Mouse (Mus musculus): ENCODE results near the gene Casp4. TPM values are rescaled to one million over a fixed set of nuclear protein-coding genes. Genes with fewer than 3 reads are reported as not detected.

Gene Casp4
- polyA plus RNA-seq, 1 experiment from 2014 or later, result 4.2 TPM

DNA sequence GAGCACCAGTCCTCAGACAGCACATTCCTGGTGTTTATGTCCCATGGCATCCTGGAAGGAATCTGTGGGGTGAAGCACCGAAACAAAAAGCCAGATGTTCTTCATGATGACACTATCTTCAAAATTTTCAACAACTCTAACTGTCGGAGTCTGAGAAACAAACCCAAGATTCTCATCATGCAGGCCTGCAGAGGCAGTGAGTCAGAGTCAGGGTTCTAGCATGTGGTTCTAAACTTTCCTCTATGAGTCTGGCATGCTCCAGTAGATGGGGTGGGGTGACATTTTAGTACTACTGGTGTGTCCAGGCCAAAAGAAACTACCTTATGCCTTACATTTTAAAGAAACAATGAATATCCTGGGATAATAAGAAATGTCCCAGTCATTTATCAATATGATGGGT, 45.0 kb downstream of the Casp4 start:
- Histone ChIP-seq H3K9ac (replicated peaks; ENCODE audit: low read length) (no peak overlapping the region), H3K4me1 (ENCODE audit: insufficient read depth, low read length) (no peaks in the 10 kb centered on the region), H3K9me3 (ENCODE audit: low read length) (no peaks in the 10 kb centered on the region), H3K27me3 (ENCODE audit: insufficient read depth, low read length) (no peaks in the 10 kb centered on the region), H3K4me2 (replicated peaks; ENCODE audit: low read depth, low read length) (no peak overlapping the region), H3K36me3 (ENCODE audit: insufficient read depth, low read length) (no peaks in the 10 kb centered on the region), H3K4me3 (ENCODE audit: low read length) (no peak overlapping the region), H3K27ac (ENCODE audit: low read length) (no peak overlapping the region)
- ATAC-seq (ENCODE audit: low FRiP score, low TSS enrichment), result no peak
- WGBS, result 77% methylated on average over 2 of the region's 2 CpGs

DNA sequence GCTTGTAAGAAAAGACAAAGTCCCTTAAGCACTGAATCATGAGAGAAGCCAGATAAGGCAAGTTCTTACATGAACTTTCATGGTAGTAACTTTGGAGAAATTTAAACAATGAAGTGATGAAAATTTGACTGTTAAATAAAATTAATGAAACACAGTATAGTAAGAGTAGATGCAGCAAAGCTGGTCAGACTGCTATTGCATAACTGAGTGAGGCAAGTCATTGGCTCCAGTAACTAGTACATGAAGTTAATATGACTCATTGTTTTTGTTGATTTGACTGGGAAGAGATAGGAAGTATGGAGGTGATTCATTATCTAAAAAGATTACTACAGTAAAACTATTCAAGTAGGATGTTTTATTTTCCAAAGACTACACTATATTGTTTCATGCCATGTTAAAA, 48.2 kb downstream of the Casp4 start:
- Histone ChIP-seq H3K9me3 (ENCODE audit: low read length) (no peaks in the 10 kb centered on the region), H3K9ac (replicated peaks; ENCODE audit: low read length) (no peak overlapping the region), H3K27me3 (ENCODE audit: insufficient read depth, low read length) (no peaks in the 10 kb centered on the region), H3K4me1 (ENCODE audit: insufficient read depth, low read length) (no peaks in the 10 kb centered on the region), H3K27ac (ENCODE audit: low read length) (no peak overlapping the region), H3K4me3 (ENCODE audit: low read length) (no peak overlapping the region), H3K36me3 (ENCODE audit: insufficient read depth, low read length) (no peaks in the 10 kb centered on the region), H3K4me2 (replicated peaks; ENCODE audit: low read depth, low read length) (no peak overlapping the region)
- no peak for ATAC-seq (ENCODE audit: low FRiP score, low TSS enrichment)

Other genes starting within 250 kb of the Casp4 start
- gene Casp1, start 10.3 kb upstream of the Casp4 start, polyA plus RNA-seq (2015; fragmentation: Nextera tagmentation; extraction: Ambion mirVana), result 0.91 and 0.99 TPM in 2 replicates
- gene Casp12, start 36.6 kb downstream of the Casp4 start, polyA plus RNA-seq (2015; fragmentation: Nextera tagmentation; extraction: Ambion mirVana), result 5.1 and 6.0 TPM in 2 replicates

Data from kidney, embryonic 16.5 days (tissue).